Mouse (Mus musculus) liver, embryonic 14.5 days (tissue): Measurements from ENCODE around the gene Rbsn. TPM values are rescaled to one million over a fixed set of nuclear protein-coding genes. Genes with fewer than 3 reads are reported as not detected.

ENCODE experiments used
- ATAC-seq: fragments of 200-750 bp; cut with Nextera tagmentation; 2 replicates; pipeline ENCODE4 v1.8.0; 2017; ENCODE audit warnings: moderate number of reproducible peaks, mild to moderate bottlenecking, moderate library complexity; ENCODE audit not compliant: insufficient read depth
- DNase-seq, 3 experiments: peaks; one replicate each; pipeline ENCODE4 v3.0.0-alpha.2; 2012 to 2013; ENCODE audit warnings: low read depth in 3 of 3, low spot score in 3 of 3
- H3K27ac ChIP-seq: fragments of 300-500 bp; sonication (generic); 2 replicates; pipeline ENCODE4 v1.5.1; 2014; ENCODE audit warnings: moderate library complexity, mild to moderate bottlenecking, control low read depth, inconsistent platforms
- H3K27me3 ChIP-seq: fragments of 300-500 bp; sonication (generic); 2 replicates; pipeline ENCODE4 v1.6.1; 2014; ENCODE audit warnings: mild to moderate bottlenecking, low read length, moderate library complexity; ENCODE audit not compliant: control insufficient read depth, insufficient read depth
- H3K36me3 ChIP-seq: fragments of 300-500 bp; sonication (generic); replicated peaks from 2 replicates; pipeline ENCODE4 v1.6.1; 2014; ENCODE audit warnings: low read depth; ENCODE audit not compliant: control insufficient read depth, insufficient read depth
- H3K4me1 ChIP-seq, 2 experiments: fragments of 200-500 bp in 1 of 2; fragments of 300-500 bp in 1 of 2; sonication (generic) in 1 of 2; replicated peaks; 2 replicates each; pipeline ENCODE4 v1.6.1; 2012 to 2014; ENCODE audit warnings: antibody characterized with exemption in 1 of 2, inconsistent platforms in 1 of 2, low read length in 1 of 2; ENCODE audit not compliant: control insufficient read depth in 2 of 2, insufficient read depth in 2 of 2
- H3K4me2 ChIP-seq: fragments of 300-500 bp; sonication (generic); 2 replicates; pipeline ENCODE4 v1.6.1; 2014; ENCODE audit warnings: low read depth, mild to moderate bottlenecking, control low read depth, moderate library complexity
- H3K4me3 ChIP-seq, 2 experiments: fragments of 200-500 bp in 1 of 2; fragments of 300-500 bp in 1 of 2; sonication (generic) in 1 of 2; 2 replicates each; pipeline ENCODE4 v1.5.1; 2012 to 2014; ENCODE audit warnings: low read depth in 2 of 2, low read length in 2 of 2, mild to moderate bottlenecking in 2 of 2, control low read depth in 1 of 2, inconsistent platforms in 1 of 2, moderate library complexity in 1 of 2; ENCODE audit not compliant: insufficient read depth in 1 of 2
- H3K9ac ChIP-seq: fragments of 300-500 bp; sonication (generic); replicated peaks from 2 replicates; pipeline ENCODE4 v1.6.1; 2014; ENCODE audit warnings: mild to moderate bottlenecking, control low read depth, moderate library complexity
- H3K9me3 ChIP-seq: fragments of 300-500 bp; sonication (generic); 2 replicates; pipeline ENCODE4 v1.6.1; 2016; ENCODE audit warnings: low read length, mixed read lengths; ENCODE audit not compliant: control insufficient read depth
- CTCF ChIP-seq: IDR thresholded peaks from 2 replicates; pipeline ENCODE4 v1.5.1; 2016; ENCODE audit warnings: antibody characterized with exemption, low read depth, control low read depth
- EP300 ChIP-seq: IDR thresholded peaks from 2 replicates; pipeline ENCODE4 v1.6.1; 2016; ENCODE audit warnings: antibody characterized with exemption, low read depth
- WGBS: fragments of 180-500 bp; shearing (Covaris S2); extraction: QIAGEN DNeasy Blood & Tissue Kit; methylation state at CpG from one replicate; pipeline ENCODE4 v1.1.7; 2014; ENCODE audit not compliant: insufficient replicate concordance; 5-methylcytosine and 5-hydroxymethylcytosine counted together
- polyA plus RNA-seq, 2 experiments: library from polyadenylated mRNA; depleted of rRNA in 1 of 2; stranded (reverse) in 1 of 2; unstranded in 1 of 2; fragments of >200 nt; fragmentation: Nextera tagmentation in 1 of 2; extraction: Ambion mirVana in 1 of 2; gene quantifications; 2 replicates each; pipeline versions ENCODE4 v1.2.1 to v1.2.3; 2012 to 2014

Rbsn gene
- polyA plus RNA-seq, 2 experiments: 3.8 to 5.3 TPM

DNA sequence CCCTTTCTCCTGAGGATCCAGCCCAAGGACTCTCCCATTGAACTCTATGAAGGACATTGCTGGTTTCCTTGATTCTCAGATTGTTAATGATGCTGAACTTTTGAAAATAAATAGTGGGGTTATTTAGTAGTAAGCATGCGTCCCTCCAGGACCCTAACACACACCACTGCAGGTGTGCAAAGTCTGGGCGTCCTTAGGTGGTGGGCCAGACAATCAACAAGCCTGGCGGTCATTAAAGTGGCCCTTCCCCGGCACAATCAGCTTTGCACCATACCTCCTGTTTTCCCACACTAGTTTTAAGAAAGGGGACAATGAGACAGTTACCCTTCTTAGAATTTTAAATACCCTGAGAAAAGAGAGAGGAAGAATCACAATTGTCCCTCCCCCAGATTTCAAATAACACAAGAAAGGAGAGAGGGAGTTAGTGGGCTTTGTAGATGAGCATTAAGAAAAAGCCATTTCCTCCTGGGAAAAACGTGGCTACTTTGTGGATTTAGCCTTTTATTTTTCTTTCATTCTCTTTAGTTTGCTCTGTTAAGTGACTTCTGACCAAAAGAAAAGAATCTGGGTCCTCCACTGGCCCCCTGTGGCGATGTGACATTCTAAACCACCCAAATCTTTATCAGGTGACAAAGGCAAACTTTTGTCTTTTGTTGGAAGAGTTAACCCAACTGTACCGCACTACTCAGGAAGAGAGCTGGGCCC, 32.6 kb upstream of the Rbsn start:
- no peak for ATAC-seq
- H3K4me3 ChIP-seq: no peak overlapping the region
- H3K4me1 ChIP-seq: 0 out of 4 replicates have a peak, but pooled peaks cover 0 to under 1% of the 10 kb centered on the region in 2 experiments
- TF ChIP-seq EP300 (no peak), CTCF (no peak)
- DNase-seq: no peak
- no peak overlapping the region for H3K27ac ChIP-seq
- WGBS: 25% methylated on average over 7 of the region's 7 CpGs
- H3K9ac ChIP-seq: no peak overlapping the region
- H3K36me3 ChIP-seq: no peaks in the 10 kb centered on the region
- H3K4me2 ChIP-seq: no peak overlapping the region
- peaks cover 31% of the 10 kb centered on the region for H3K27me3 ChIP-seq
- H3K9me3 ChIP-seq: no peaks in the 10 kb centered on the region

DNA sequence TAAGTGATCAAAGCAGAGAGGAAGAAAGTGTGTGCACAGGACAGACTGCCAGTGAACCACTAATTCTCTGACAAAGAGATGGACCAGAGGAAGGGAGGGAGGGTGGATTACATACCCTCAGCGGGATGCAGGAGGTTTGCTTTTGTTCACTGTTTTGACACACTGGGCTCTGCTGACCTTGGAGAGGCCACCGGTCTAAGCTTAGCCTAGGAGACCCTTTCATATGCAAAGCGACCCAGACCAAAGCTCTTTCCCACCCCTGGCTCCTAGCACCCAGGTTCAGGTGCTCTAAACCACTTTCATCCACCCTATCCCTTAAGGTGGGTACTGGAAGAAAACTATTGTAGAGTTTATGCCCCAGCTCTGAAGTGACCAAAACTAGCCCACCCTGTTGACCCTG, 31.6 kb upstream of the Rbsn start:
- TF ChIP-seq CTCF (no peak), EP300 (no peak)
- no peak for ATAC-seq
- WGBS: 25% methylated on average over 3 of the region's 3 CpGs
- no peaks in the 10 kb centered on the region for H3K9me3 ChIP-seq
- H3K27me3 ChIP-seq: peaks cover 31% of the 10 kb centered on the region
- no peak overlapping the region for H3K27ac ChIP-seq
- H3K9ac ChIP-seq: no peak overlapping the region
- peaks cover 0 to 4% of the 10 kb centered on the region in 2 experiments; a peak in 2 of 4 replicates for H3K4me1 ChIP-seq
- H3K4me2 ChIP-seq: no peak overlapping the region
- H3K36me3 ChIP-seq: no peaks in the 10 kb centered on the region
- no peak for DNase-seq
- no peak overlapping the region for H3K4me3 ChIP-seq

DNA sequence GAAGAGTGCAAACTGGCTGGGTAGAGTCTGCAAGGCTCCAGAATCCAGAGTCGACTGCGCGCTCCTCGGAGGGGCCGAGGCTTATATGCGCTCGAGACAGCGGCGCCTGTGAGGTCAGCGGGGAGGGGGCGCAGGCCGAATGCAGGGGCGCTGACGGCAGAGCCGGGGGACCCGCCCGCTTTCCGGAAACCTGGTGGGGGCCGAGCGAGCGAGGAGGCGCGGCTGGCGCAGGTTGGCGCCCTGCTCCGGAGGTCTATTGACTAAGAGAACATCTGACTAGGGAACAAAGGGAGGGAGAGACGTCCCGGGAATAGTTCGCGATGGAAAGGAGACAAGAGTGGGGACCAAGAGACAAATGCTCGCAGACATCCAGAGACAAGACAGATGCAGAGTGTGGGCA, 29.9 kb upstream of the Rbsn start, which contains the start of gene Trh:
Gene Trh (minus strand): TSS at position 60 of the 400 bp plus-strand sequence.
- no peak for ATAC-seq
- Histone ChIP-seq H3K36me3 (no peaks in the 10 kb centered on the region), H3K4me1 (peaks cover 0 to 5% of the 10 kb centered on the region in 2 experiments; a peak in 2 of 4 replicates), H3K27ac (no peak within 1 kb of the TSS), H3K27me3 (peaks cover 31% of the 10 kb centered on the region), H3K4me2 (no peak within 1 kb of the TSS), H3K4me3 (no peak within 1 kb of the TSS), H3K9ac (no peak within 1 kb of the TSS), H3K9me3 (no peaks in the 10 kb centered on the region)
- TF ChIP-seq EP300: no peak
- no peak for TF ChIP-seq CTCF
- DNase-seq: no peak
- WGBS: 2% methylated on average over 31 of the region's 31 CpGs

- Histone ChIP-seq H3K36me3 (no peaks in the 10 kb centered on the region), H3K27ac (no peak overlapping the region), H3K4me1 (peaks cover 0 to 5% of the 10 kb centered on the region in 2 experiments; a peak in 2 of 4 replicates), H3K9ac (no peak overlapping the region), H3K4me3 (no peak overlapping the region), H3K4me2 (no peak overlapping the region), H3K27me3 (peaks cover 28% of the 10 kb centered on the region), H3K9me3 (no peaks in the 10 kb centered on the region)
- ATAC-seq (peak; percentile 99), DNase-seq (peak; percentile 63 to 72 (median 71))
- TF ChIP-seq CTCF (no peak), EP300 (peak; percentile 29; the same call in 1 of the 2 replicates)
- 21% methylated on average over 3 of the region's 3 CpGs for WGBS
Observed at GRCm38 (mm10) chr6:92241178-92241906, 26.6 kb upstream of the Rbsn start.

DNA sequence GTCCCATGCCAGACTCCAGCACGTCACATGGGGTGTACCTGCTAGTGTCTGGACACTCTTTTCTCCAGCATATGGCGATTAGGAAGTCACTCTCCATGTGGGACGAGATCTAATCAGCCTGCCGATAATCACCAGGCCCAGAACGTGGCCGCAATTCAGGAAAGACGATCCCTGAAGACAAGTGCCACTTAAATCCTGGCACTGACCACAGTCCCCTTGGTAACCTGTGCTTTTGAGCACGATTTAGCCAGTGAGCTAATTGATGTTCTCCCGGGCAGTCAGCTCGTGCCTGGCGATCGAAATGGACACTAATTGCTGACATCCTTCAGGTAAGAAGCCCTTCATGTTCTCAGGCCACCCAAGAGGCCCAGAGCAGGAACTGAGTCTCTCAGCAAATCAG, 20.3 kb upstream of the Rbsn start:
- Histone ChIP-seq H3K4me3 (no peak overlapping the region), H3K9me3 (no peaks in the 10 kb centered on the region)
- 60% methylated on average over 12 of the region's 12 CpGs for WGBS

More for the DNA sequence above, 20.3 kb upstream of the Rbsn start:
- Histone ChIP-seq H3K27me3 (no peaks in the 10 kb centered on the region), H3K36me3 (no peaks in the 10 kb centered on the region), H3K4me1 (no peaks in the 10 kb centered on the region), H3K27ac (no peak overlapping the region), H3K4me2 (no peak overlapping the region), H3K9ac (no peak overlapping the region)
- DNase-seq: no peak
- no peak for ATAC-seq
- TF ChIP-seq EP300: no peak
- TF ChIP-seq CTCF: no peak
